Mouse (Mus musculus) inflammation-experienced regulatory T-cells, adult 6 months (primary cell): ENCODE results near the gene Uaca. TPM values are rescaled to one million over a fixed set of nuclear protein-coding genes. Genes with fewer than 3 reads are reported as not detected.

Experiments used
- ATAC-seq: one replicate; pipeline ENCODE4 v1.8.0; 2017
- polyA plus RNA-seq, 3 experiments: library from polyadenylated mRNA; unstranded; fragments of 100-300 nt; shearing (Covaris generic); gene quantifications; one replicate each; pipeline ENCODE4 v1.2.1; 2017

The Uaca gene
- polyA plus RNA-seq, 3 experiments from 2014 or later, result 0.13 TPM; not detected in 2

DNA sequence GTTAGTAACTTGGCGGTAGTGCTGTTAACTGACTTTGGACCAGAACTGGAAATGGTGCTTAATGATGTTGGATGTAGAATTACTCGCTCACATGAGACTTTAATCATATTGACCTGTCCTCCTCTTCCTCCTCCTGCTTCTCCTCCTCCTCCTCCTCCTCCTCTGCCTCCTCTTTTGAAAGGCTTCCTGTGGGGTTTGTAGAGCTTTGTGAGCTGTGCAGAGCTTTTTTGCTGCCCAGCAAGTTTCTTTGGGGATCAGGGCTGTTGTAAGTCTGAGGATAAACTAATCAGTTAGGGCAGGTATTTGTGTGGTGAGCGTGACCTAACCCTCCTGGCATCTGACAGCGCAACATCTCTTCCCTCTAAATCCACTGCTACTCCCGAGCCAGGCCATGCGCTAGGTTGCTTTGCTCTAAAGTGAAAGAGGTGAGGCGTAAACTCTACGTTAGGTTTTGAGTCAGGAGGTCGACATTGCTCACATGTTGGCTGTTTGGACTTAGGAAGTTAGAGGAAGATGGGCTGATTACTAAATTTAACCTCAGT, 44.1 kb downstream of the Uaca start:
- ATAC-seq, result no peak

DNA sequence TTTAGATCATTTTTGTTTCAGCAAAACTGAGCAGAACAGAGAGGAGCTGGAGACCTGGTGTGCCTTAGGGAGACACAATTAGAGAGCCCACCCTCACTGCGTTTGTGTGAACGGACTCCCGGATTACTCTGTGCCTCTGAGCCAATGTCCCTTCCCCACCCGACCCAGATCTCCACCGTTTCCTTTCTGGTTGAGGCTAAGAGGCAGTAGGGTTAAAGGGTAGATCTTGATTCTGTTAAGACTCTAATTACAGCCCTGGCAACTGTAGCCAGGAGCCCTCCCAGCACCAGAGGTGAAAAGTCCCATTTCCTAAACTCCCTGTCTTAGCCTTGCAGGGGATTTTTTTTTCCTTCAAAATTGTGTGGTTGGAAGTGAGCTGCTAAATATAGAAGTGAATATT, 47.1 kb downstream of the Uaca start:
- ATAC-seq, result no peak

DNA sequence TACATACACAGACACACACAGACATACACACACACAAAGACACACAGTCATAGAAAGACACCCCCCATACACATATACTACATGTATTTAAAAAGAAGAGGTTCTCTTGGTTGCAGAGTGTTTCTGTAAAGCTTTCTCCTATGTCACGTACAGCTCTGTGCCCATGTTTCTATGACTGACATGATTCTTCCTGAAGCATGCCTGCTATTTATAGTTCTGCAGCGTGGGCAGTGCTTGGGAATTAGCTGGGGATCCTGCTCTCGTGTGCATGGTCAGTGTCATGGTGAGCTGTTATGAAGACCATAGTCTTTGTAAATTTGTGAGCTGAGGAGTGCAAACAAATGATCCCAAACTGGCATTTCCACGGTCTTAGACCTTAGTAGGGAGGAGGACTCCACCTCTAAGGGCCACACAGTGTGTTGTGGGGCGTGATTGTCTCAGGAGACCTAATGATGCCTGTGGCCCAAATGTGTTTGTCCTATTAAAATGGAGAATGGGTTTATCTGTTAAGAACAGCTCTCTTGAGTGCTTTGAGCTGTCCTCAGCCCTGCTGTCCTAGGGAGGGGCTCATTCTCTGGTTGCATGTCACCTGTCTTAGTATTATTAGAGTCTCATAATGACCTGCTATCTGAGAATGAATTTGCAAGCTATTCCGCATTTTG, 49.2 kb downstream of the Uaca start:
- ATAC-seq, result no peak

DNA sequence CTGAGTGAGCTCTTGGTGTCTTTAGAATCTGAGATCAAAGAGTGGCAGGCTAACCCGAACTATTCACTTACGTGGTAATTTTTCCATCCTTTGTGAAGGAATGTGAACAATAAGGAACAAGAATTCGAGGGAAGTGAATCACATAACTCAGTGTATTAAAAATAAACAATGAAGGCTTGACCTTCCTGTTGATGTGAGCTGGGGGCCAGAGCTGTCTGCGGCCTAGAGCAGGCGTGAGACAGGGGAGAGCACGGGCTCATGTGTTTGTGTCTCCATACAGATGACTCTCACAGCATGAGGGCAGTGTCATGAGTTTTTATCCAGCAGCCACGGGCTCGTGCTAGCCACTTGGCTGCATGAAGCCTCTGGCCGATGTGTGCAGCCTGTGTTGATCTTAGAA, 54.4 kb downstream of the Uaca start:
- ATAC-seq, result no peak

DNA sequence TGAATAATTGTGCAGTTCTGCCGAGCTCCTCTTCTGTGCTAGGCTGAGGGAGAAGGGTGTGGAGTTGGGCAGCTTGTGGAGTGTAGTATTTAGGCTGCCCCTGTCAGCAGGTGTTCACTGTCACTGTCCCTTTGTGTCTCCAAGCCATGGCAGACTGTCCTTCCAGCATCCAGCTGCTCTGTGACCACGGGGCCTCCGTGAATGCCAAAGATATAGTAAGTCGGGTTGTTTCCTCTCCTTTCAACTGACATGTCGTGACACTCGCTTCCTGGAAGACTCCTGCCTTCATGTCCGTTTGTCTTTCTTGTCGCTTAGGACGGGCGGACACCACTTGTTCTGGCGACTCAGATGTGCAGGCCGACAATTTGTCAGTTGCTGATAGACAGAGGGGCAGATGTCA, 55.6 kb downstream of the Uaca start:
- ATAC-seq, result no peak

DNA sequence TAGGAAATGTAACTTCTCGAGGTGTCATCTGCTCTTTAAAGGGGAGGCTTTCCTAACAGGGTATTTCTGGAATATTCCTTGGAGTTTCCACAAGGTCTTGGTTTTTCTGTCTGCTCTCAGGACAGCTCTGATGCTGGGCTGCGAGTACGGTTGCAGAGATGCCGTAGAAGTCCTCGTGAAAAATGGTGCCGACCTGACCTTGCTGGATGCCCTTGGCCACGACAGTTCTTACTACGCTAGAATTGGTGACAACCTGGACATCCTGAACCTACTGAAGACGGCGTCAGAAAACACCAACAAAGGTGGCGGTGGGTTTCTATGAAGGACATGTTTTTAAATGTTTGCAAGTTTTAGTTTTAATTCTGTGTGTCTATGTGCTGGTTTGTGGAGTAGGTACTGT, 59.9 kb downstream of the Uaca start:
- ATAC-seq, result no peak

DNA sequence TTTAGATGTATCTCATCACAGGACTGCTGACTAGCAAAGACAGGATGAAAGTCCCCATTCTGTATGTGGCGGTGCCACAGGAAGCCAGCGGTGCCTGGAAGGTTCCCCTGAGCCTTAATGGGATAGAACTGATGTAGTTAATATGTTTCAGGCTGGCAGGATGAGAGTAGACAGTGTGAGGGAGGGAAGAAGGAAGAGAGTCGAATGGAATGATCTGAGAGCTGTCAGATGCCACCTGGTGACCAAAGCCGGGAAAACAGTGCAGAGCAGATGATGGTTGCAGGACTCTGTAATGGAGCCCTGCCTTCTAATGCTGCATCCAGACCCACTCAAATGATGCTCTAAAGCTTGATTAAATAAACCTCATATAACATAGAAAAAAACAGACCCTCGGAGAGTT, 63.5 kb downstream of the Uaca start:
- ATAC-seq, result no peak

DNA sequence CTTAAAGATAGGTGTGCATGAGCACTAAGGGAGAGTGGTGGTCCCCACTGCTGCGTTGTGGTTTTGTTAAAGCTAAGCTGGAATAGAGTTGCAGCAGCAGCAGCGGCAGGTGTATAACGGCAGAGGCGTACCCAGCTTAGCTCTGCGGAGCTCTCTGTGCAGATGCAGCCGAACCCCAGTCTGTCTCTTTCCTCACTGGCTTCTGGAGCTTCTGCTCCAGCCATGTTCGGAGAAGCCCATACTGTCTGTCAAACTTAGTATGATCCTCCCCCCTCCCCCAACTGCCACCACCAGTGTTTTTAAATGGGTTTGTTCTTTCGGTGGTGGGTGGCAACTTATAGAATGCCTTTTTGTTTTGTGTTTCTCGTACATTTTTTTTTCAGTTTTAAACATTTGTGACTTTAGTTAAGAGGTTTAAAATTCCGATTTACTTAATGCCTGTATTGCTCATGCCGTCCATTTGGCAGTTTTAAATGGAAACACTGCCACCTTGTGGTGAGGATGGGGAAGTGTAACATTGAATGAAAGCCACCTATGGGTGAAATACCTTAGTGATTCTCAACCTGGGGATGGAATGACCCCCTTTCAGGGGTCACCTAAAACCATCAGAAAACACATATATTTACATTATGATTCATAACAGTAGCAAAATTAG, 64.1 kb downstream of the Uaca start:
- no peak for ATAC-seq

DNA sequence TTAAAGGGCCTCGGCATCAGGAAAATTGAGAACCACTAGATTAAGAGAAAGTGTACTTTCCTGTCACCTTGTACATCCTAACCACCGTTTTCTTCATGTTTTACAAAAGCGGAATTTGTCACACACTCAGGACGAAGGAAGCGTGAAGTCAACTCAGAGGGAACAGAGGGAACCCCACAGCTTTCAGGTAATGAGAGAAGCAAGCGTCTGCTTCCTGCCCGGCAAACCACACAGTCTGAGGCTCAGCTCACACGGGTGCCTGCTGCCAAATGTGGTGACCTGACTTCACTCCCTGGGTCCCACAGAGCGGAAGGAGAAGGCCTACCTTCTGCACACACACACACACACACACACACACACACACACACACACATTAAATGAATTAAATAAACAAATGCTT, 64.7 kb downstream of the Uaca start:
- no peak for ATAC-seq

DNA sequence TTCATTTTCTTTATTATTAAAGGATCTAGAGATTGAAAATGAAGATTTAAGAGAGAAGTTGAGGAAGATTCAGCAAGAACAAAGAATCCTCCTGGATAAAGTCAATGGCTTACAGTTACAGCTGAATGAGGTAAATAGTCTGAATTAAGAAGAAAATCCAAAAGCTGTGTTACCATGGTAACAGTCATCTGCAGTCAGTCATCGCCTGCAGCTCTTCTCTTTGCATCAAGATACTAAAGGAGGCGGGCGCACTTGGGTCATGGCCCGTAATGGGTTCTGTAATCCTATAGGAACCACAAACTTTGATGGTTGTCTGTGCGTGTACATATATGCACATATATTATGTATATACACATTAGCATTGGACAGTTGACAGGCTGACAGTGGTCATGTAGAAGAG, 66.7 kb downstream of the Uaca start:
- no peak for ATAC-seq

DNA sequence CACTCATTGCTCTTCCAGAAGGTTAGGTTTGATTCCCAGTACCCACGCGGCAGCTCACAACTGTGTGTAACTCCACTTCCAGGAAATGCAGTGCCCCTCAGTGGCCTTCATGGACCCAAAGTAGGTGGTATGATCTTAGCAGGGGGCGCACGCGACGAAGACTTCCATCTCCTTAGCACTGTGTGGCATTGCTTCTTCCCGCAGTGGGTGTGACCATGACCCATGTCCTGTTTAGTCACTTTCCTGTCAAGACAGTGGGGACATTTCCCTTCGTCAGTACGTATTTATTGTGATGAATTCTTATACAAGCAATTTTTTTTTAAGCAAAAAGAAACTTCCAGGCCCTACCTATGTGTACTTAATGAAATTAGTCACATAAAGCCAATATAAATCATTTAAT, 70.3 kb downstream of the Uaca start:
- ATAC-seq, result no peak

DNA sequence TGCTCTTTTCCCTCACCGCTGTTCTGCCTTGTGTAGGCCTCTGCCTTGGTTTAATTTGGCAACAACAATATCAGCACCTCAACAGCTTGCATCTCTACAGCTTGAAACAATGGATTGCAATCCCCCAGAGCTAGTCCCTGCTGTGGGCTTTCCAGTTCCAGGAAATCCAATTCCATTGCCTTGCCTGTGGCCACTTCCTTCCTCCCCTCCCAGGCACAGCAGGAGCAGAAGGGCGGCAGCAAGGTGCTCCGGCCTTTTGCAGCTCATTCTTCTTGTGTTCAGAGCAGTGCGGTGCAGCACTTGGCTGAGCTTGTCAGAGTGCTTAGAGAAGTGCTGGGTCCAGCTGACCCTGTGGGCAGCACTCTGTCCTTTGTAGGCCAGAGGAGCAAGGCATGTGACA, 71.5 kb downstream of the Uaca start:
- no peak for ATAC-seq

DNA sequence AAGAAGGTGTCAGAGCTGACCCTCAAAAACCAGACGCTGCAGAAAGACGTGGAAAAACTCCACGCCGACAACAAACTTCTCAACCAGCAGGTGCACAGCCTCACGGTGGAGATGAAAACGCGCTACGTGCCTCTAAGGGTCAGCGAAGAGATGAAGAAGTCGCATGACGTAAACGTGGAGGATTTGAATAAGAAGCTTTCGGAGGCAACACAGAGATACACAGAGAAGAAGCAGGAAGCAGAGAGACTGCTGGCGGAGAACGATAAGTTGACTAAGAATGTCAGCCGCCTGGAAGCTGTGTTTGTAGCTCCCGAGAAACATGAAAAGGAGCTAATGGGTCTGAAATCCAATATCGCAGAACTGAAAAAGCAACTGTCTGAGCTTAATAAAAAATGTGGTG, 76.1 kb downstream of the Uaca start:
- no peak for ATAC-seq

DNA sequence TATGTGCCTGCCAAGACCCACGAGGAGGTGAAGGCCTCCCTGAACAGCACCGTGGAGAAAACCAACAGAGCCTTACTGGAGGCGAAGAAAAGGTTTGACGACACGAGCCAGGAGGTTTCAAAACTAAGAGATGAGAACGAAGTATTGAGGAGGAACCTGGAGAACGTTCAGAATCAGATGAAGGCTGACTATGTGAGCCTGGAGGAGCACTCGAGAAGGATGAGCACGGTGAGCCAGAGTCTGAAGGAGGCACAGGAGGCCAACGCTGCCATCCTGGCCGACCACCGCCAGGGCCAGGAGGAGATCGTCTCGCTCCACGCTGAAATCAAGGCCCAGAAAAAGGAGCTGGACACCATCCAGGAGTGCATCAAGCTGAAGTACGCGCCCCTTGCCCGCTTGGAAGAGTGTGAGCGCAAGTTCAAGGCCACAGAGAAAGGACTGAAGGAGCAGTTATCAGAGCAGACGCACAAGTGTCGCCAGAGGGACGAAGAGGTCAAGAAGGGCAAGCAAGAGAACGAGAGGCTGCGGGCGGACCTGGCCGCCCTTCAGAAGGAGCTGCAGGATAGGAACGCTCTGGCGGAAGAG, 76.7 kb downstream of the Uaca start:
- no peak for ATAC-seq

DNA sequence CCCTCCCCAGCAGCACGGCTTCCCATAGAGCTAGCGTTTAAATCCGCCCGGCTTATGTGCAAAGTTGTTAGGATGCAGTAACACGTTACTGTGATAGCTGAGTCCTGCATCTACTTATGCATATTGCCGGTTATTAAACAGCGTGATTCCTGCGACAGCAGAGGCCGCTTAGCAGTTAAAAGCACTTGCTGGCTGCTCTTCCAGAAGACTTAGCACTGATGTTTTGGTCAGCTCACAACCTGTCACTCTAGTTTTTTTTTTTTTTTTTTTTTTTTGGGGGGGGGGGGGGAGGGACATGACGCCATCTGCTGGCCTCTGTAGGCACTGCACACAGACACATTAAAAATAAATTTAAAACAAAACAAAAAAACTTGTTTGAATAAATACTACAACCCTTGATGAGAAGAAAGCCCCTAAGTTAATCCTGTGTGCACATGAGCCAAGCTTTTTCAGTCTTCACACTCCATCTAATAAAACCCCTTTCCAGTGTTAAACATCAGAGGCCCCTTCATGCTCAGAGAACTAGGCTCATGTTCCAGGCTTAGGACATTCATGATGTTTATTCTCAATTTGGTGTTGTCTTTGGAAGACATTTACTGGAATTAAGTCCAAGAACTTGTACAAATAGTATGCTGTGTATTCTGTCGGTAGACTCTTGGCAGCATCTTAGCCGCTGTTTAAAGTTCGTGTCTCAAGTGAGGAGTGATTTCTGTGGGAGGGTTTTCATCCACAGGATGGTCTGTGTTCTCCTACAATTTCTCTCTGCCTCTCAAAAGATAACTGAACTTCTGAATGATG, 79.1 kb downstream of the Uaca start:
- ATAC-seq, result no peak

DNA sequence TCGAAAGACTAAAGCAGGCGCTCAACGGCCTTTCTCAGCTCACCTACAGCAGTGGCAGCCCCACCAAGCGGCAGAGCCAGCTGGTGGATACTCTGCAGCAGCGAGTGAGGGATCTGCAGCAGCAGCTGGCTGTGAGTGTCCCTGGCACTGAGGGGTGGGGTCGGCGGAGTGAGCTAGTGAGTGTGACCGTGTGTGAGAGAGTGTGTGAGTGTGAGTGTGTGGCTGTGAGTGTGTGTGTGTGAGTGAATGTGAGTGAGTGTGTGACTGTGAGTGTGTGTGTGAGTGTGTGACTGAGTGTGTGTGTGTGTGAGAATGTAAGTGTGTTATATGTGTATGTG, 79.7 kb downstream of the Uaca start:
- ATAC-seq, result no peak

DNA sequence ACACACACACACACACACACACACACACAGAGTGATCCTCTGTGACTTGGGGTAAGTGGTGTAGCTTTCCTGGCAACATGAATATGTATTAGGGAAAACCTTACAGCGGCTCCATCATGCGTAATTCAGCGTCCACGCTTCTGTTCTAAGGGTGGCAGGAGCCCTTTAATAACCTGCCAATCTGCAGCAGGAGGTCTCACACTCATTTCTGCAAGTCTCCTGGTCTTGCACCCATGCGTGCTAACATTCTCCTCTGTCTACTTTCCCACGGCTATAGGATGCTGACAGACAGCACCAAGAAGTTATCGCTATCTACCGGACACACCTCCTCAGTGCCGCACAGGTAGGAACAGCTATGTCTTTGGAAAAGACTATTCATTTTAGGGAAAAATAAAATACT, 81.7 kb downstream of the Uaca start:
- ATAC-seq, result no peak

DNA sequence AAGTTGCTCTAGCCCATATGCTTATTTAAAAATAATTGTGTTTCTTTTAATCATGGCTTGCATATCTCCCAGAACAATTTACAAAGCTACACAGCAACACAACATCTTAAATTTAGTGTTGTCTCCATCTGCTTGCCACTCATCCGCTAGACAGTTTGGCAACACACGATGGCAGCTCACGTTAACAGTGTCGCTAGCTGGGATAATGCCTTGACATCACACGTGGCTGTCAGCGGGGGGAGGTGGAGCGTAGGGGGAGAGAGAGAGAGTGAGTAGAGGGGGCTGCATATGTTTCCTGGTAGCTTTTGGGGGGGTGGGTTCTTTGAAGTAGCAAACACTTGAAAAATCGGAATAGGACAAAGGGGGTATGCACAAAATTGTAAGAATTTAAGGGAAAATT, 82.2 kb downstream of the Uaca start:
- no peak for ATAC-seq

DNA sequence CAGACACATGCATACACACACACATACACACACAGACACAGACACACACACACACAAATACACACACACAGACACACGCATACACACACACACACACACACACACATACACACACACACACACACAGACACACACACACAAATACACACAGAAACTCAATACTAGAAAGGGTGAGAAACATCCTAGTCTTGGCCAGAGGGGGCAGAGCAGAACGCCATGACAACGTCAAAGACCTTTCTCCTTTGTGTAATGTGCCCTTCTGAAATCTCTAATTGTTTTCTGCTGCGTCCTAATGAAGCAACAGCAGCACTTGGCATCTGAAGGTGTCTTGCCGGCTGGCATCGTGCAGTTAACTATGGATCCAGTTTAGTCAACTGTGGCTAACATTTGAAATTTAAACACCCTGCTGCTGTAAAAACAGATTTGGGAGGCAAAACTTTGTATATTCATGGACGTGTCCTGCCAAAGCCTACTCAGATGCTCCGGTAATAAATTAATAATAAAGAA, 83.8 kb downstream of the Uaca start:
- ATAC-seq, result no peak

DNA sequence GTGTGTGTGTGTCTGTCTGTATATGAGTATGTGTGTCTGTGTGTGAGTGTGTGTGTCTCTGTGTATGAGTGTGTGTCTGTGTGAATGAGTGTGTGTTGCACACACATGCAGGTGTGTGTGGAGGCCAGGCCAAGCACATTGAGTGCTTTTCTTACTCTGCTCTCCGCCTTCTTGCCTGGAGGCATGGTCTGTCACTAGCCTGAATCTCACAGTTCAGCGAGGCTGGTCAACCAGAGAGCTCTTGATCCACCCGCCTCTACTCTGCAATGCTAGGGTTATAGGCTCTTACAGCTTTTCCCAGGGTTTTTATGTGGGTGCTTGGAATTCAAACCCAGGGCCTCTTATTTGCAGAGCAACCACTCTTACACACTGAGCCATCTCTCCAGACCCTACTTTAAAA, 84.3 kb downstream of the Uaca start:
- no peak for ATAC-seq

DNA sequence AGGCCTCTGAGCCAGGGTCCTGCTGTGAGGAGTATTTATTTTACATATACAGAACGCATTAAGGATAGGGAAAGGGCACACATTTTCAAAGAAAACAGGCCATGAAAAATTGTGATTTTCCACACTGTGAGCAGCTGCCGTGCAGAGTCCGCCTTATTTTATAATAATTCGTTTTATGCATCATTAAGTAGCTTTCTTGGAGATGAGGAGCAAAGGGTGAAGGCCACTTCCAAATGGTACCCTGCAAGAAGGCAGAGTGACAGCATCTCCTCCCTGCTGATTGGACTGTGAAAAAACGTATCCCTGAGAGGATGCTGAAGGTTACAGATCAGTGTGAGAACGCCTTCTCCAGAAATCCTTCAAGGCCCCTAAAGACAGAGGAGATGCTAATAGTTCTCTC, 90.8 kb downstream of the Uaca start:
- ATAC-seq, result no peak

DNA sequence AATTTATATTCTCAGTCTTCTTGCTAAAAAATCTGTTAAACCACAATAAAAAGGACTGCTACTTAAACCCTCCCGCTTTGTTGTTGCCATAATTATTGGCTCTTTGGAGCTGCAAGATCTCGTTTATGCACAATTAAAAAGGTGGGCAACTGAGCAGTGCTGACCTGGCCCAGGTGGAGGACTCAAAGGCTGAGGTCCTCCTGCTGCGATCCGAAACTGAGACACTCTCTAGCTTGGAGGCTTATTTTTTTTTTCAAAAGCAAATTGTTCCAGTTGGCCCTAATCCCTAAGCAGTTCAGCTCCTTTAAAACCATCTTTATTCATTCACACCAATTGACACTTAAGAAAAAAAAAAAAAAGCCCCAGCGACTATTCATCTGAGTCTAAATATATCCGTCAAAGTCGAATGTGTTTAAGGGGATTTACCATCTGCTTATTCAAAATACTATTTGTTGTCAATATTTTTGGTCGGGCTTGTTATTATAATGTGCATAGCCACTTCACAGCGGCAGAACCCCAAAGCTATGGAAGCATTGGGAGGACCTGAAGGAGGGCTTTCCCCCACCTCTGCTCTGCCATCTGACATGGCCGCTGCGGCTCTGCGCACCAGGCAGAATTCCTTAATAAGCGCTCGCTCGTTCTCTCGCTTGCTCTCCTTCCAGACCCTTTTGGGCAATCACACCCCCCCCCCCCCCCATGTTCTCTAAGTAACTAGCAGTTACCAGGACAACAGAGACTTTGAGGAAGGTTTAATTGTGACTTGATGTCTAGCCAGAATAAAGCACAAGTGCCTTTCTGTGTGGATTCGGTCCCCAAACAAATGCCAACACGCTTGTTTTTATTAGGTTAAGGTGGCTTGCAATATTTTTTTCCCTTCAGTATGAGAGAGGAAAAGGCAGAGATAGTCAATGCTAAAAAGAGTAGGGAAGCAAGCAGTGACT, 92.4 kb downstream of the Uaca start:
- ATAC-seq, result no peak
